In genomic region chr11:98770096-98770975, GRCm38 (mm10) we compare ENCODE assay signal across 10 mouse cellular contexts. TPM values are rescaled to one million over a fixed set of nuclear protein-coding genes. Genes with fewer than 3 reads are reported as not detected.
DNase-seq lines count a peak whose midpoint lies in the region; ATAC-seq lines count a peak whose summit lies in the region.
"Had no signal": no experiment of that assay in that cellular context is flagged by ENCODE, and none has a peak within 500 bp of the region (broad histone marks: within the 10 kb centered on the region; RNA-seq: fewer than 3 reads in every experiment).

No protein-coding gene starts in this region.

- H3K9me3 ChIP-seq in heart, embryonic 10.5 days: no peaks in the 10 kb centered on the region
- H3K9me3 ChIP-seq in liver, embryonic 13.5 days (replicated peaks): no peaks in the 10 kb centered on the region
- H3K9me3 ChIP-seq in hindbrain, embryonic 14.5 days (ENCODE audit: control insufficient read depth, low read length): no peaks in the 10 kb centered on the region
- H3K9me3 ChIP-seq: lung, embryonic 15.5 days had no signal

- no peak for ATAC-seq in liver, embryonic 13.5 days (ENCODE audit: low read depth)
- ATAC-seq in hindbrain, embryonic 14.5 days (ENCODE audit: low FRiP score): no peak

- H3K4me1 ChIP-seq in heart, embryonic 10.5 days: peaks cover 100% of the 10 kb centered on the region
- H3K4me1 ChIP-seq in liver, embryonic 13.5 days (replicated peaks): peaks cover 98% of the 10 kb centered on the region
- H3K4me1 ChIP-seq in hindbrain, embryonic 14.5 days (replicated peaks; ENCODE audit: control insufficient read depth, insufficient read depth, low read length): peaks cover 53% of the 10 kb centered on the region

- H3K4me2 ChIP-seq in liver, embryonic 13.5 days: peak overlapping the region; percentile 88; the same call in 1 of the 2 replicates
- no peak overlapping the region for H3K4me2 ChIP-seq in hindbrain, embryonic 14.5 days (replicated peaks)
- H3K4me2 ChIP-seq: lung, embryonic 15.5 days had no signal

- intact Hi-C loops in left cerebral cortex, postnatal 4 days (cut with DNase I): no loop called here

- H3K36me3 ChIP-seq in heart, embryonic 10.5 days: peaks cover 31% of the 10 kb centered on the region
- peaks cover 18% of the 10 kb centered on the region for H3K36me3 ChIP-seq in liver, embryonic 13.5 days
- peaks cover 47% of the 10 kb centered on the region for H3K36me3 ChIP-seq in hindbrain, embryonic 14.5 days (replicated peaks; ENCODE audit: control insufficient read depth, insufficient read depth)

- 93% methylated on average over 26 of the region's 26 CpGs for WGBS in heart, embryonic 10.5 days
- WGBS in liver, embryonic 13.5 days (ENCODE audit: insufficient replicate concordance): 86% methylated on average over 26 of the region's 26 CpGs
- WGBS in hindbrain, embryonic 14.5 days: 93% methylated on average over 26 of the region's 26 CpGs

- no peak overlapping the region for H3K4me3 ChIP-seq in heart, embryonic 10.5 days
- no peak overlapping the region for H3K4me3 ChIP-seq in liver, embryonic 13.5 days (replicated peaks)
- no peak overlapping the region for H3K4me3 ChIP-seq in hindbrain, embryonic 14.5 days (replicated peaks; ENCODE audit: low read length)
- H3K4me3 ChIP-seq: lung, embryonic 15.5 days had no signal

- H3K27me3 ChIP-seq in heart, embryonic 10.5 days (ENCODE audit: insufficient read depth, poor library complexity, severe bottlenecking): no peaks in the 10 kb centered on the region
- H3K27me3 ChIP-seq in liver, embryonic 13.5 days: no peaks in the 10 kb centered on the region
- H3K27me3 ChIP-seq in hindbrain, embryonic 14.5 days (ENCODE audit: control insufficient read depth, insufficient read depth, low read length): no peaks in the 10 kb centered on the region
- H3K27me3 ChIP-seq: lung, embryonic 15.5 days had no signal

- peak overlapping the region; percentile 79; the same call in 1 of the 2 replicates for H3K9ac ChIP-seq in liver, embryonic 13.5 days
- no peak overlapping the region for H3K9ac ChIP-seq in hindbrain, embryonic 14.5 days
- H3K9ac ChIP-seq: lung, embryonic 15.5 days had no signal

- DNase-seq in cerebellum, adult 11-12 months: peak; percentile 76
- no peak for DNase-seq in cerebellum, postnatal 36 days
- peak; percentile 74 to 84 for DNase-seq in left cerebral cortex, adult 18-20 months (ENCODE audit: low spot score in 2 of 2)
- no peak for DNase-seq in left cerebral cortex, postnatal 4 days
- no peak for DNase-seq in heart, embryonic 10.5 days (ENCODE audit: low spot score)
- no peak for DNase-seq in liver, embryonic 13.5 days
- DNase-seq in embryo, embryonic 9.5 days (ENCODE audit: extremely low spot score): no peak
- no peak for DNase-seq in hindbrain, embryonic 14.5 days (ENCODE audit: low spot score)

- peak overlapping the region; percentile 91; the same call in 1 of the 2 replicates for H3K27ac ChIP-seq in heart, embryonic 10.5 days
- peak overlapping the region; percentile 95 for H3K27ac ChIP-seq in liver, embryonic 13.5 days
- H3K27ac ChIP-seq in hindbrain, embryonic 14.5 days: no peak overlapping the region
- H3K27ac ChIP-seq: kidney, postnatal 0 days had no signal

RNA-seq across cellular contexts. Expression of gene Nr1d1, which starts 4.8 kb away (rescaled TPM):
- 100 to 1,000 TPM in 1 of 2 experiments, 10 to 100 TPM in 1; 87.2 to 122 TPM for total RNA-seq in left cerebral cortex, adult 18-20 months (2021)
- 10 to 100 TPM; 31.9 TPM for total RNA-seq in left cerebral cortex, postnatal 4 days (2021)
- polyA plus RNA-seq in heart, embryonic 10.5 days (2016; fragmentation: Nextera tagmentation; extraction: Ambion mirVana): 3.6 and 5.9 TPM in 2 replicates
- polyA plus RNA-seq in liver, embryonic 13.5 days (2015; fragmentation: Nextera tagmentation; extraction: Ambion mirVana): 0.59 and 1.0 TPM in 2 replicates
- polyA plus RNA-seq in hindbrain, embryonic 14.5 days (2014; fragmentation: Nextera tagmentation; extraction: Ambion mirVana): 3.4 and 4.1 TPM in 2 replicates

RNA-seq across cellular contexts. Expression of gene Msl1, which starts 25.0 kb away (rescaled TPM):
- 100 to 1,000 TPM; 182 to 185 TPM for total RNA-seq in left cerebral cortex, adult 18-20 months (2021)
- 100 to 1,000 TPM; 163 to 166 TPM for total RNA-seq in left cerebral cortex, postnatal 4 days (2021)
- 14.0 and 21.6 TPM in 2 replicates for polyA plus RNA-seq in heart, embryonic 10.5 days (2016; fragmentation: Nextera tagmentation; extraction: Ambion mirVana)
- 6.8 and 6.9 TPM in 2 replicates for polyA plus RNA-seq in liver, embryonic 13.5 days (2015; fragmentation: Nextera tagmentation; extraction: Ambion mirVana)
- polyA plus RNA-seq in hindbrain, embryonic 14.5 days (2014; fragmentation: Nextera tagmentation; extraction: Ambion mirVana): 23.6 and 24.1 TPM in 2 replicates

RNA-seq across cellular contexts. Expression of gene Thra, which starts 29.9 kb away (rescaled TPM):
- 100 to 1,000 TPM; 708 to 832 TPM for total RNA-seq in left cerebral cortex, adult 18-20 months (2021)
- total RNA-seq in left cerebral cortex, postnatal 4 days (2021): 1,000 to 10,000 TPM; 1,274 to 1,289 TPM
- 19.2 and 23.2 TPM in 2 replicates for polyA plus RNA-seq in heart, embryonic 10.5 days (2016; fragmentation: Nextera tagmentation; extraction: Ambion mirVana)
- 8.8 and 9.8 TPM in 2 replicates for polyA plus RNA-seq in liver, embryonic 13.5 days (2015; fragmentation: Nextera tagmentation; extraction: Ambion mirVana)
- 165 and 181 TPM in 2 replicates for polyA plus RNA-seq in hindbrain, embryonic 14.5 days (2014; fragmentation: Nextera tagmentation; extraction: Ambion mirVana)

RNA-seq across cellular contexts. Expression of gene Casc3, which starts 34.4 kb away (rescaled TPM):
- total RNA-seq in left cerebral cortex, adult 18-20 months (2021): 10 to 100 TPM; 53.0 to 57.3 TPM
- 10 to 100 TPM; 61.0 to 67.1 TPM for total RNA-seq in left cerebral cortex, postnatal 4 days (2021)
- polyA plus RNA-seq in heart, embryonic 10.5 days (2016; fragmentation: Nextera tagmentation; extraction: Ambion mirVana): 29.5 and 37.2 TPM in 2 replicates
- 13.3 and 16.1 TPM in 2 replicates for polyA plus RNA-seq in liver, embryonic 13.5 days (2015; fragmentation: Nextera tagmentation; extraction: Ambion mirVana)
- 49.3 and 57.4 TPM in 2 replicates for polyA plus RNA-seq in hindbrain, embryonic 14.5 days (2014; fragmentation: Nextera tagmentation; extraction: Ambion mirVana)

RNA-seq across cellular contexts. Expression of gene Med24, which starts 41.1 kb away (rescaled TPM):
- total RNA-seq in left cerebral cortex, adult 18-20 months (2021): 100 to 1,000 TPM; 108 to 127 TPM
- total RNA-seq in left cerebral cortex, postnatal 4 days (2021): 10 to 100 TPM; 96.8 to 99.4 TPM
- polyA plus RNA-seq in heart, embryonic 10.5 days (2016; fragmentation: Nextera tagmentation; extraction: Ambion mirVana): 54.6 and 56.5 TPM in 2 replicates
- 27.6 and 36.0 TPM in 2 replicates for polyA plus RNA-seq in liver, embryonic 13.5 days (2015; fragmentation: Nextera tagmentation; extraction: Ambion mirVana)
- polyA plus RNA-seq in hindbrain, embryonic 14.5 days (2014; fragmentation: Nextera tagmentation; extraction: Ambion mirVana): 58.4 and 62.7 TPM in 2 replicates

Comparison
In these comparisons a context has a peak if more than half of its experiments do, and no peak if none do; other contexts are left out.
1. DNase-seq: peak in cerebellum, adult 11-12 months (single experiment) and left cerebral cortex, adult 18-20 months (2 of 2); none in cerebellum, postnatal 36 days (0 of 2), left cerebral cortex, postnatal 4 days (single experiment), heart, embryonic 10.5 days (single experiment), liver, embryonic 13.5 days (single experiment), embryo, embryonic 9.5 days (single experiment) and hindbrain, embryonic 14.5 days (single experiment).